Mouse (Mus musculus): ENCODE data around the gene Setd5. TPM values are rescaled to one million over a fixed set of nuclear protein-coding genes. Genes with fewer than 3 reads are reported as not detected.
A peak's percentile ranks its signal among the peaks of the same experiment; 100 is the strongest.

The Setd5 gene
- polyA plus RNA-seq, 1 experiment from 2014 or later, result 56.6 TPM

GRCm38 (mm10) chr6:113176613-113177012, 99.4 kb downstream of the Setd5 start:
- Histone ChIP-seq H3K27me3 (no peaks in the 10 kb centered on the region), H3K36me3 (peaks cover 32% of the 10 kb centered on the region), H3K4me3 (replicated peaks) (no peak overlapping the region), H3K9ac (replicated peaks) (no peak overlapping the region), H3K9me3 (no peaks in the 10 kb centered on the region), H3K27ac (no peak overlapping the region), H3K4me1 (replicated peaks) (peaks cover 24% of the 10 kb centered on the region), H3K4me2 (replicated peaks) (no peak overlapping the region)
- WGBS, result 88% methylated on average over 8 of the region's 8 CpGs
- no peak for ATAC-seq

GRCm38 (mm10) chr6:113178286-113179194, 101.4 kb downstream of the Setd5 start:
- H3K27ac ChIP-seq, result peak overlapping the region; percentile 85
- peak overlapping the region; percentile 50 for H3K4me2 ChIP-seq (replicated peaks)
- no peaks in the 10 kb centered on the region for H3K27me3 ChIP-seq
- ATAC-seq, result peak; percentile 96
- H3K4me3 ChIP-seq (replicated peaks), result peak overlapping the region; percentile 20
- peak overlapping the region; percentile 33 for H3K9ac ChIP-seq (replicated peaks)
- peaks cover 30% of the 10 kb centered on the region for H3K36me3 ChIP-seq
- 16% methylated on average over 14 of the region's 14 CpGs for WGBS
- H3K9me3 ChIP-seq, result no peaks in the 10 kb centered on the region
- peaks cover 24% of the 10 kb centered on the region for H3K4me1 ChIP-seq (replicated peaks)

- H3K27ac ChIP-seq, result peak overlapping the region; percentile 85
- H3K36me3 ChIP-seq, result peaks cover 24% of the 10 kb centered on the region
- H3K9ac ChIP-seq (replicated peaks), result no peak overlapping the region
- H3K4me3 ChIP-seq (replicated peaks), result no peak overlapping the region
- H3K9me3 ChIP-seq, result no peaks in the 10 kb centered on the region
- H3K27me3 ChIP-seq, result no peaks in the 10 kb centered on the region
- H3K4me1 ChIP-seq (replicated peaks), result peaks cover 24% of the 10 kb centered on the region
- peak; percentile 65 for ATAC-seq
- WGBS, result 34% methylated on average over 4 of the region's 4 CpGs
- H3K4me2 ChIP-seq (replicated peaks), result peak overlapping the region; percentile 50
These were observed 102.1 kb downstream of the Setd5 start for GRCm38 (mm10) chr6:113179195-113179733.

GRCm38 (mm10) chr6:113184163-113184562, 107.0 kb downstream of the Setd5 start:
- Histone ChIP-seq H3K9me3 (no peaks in the 10 kb centered on the region), H3K4me1 (replicated peaks) (peaks cover 11% of the 10 kb centered on the region), H3K27ac (no peak overlapping the region), H3K27me3 (no peaks in the 10 kb centered on the region), H3K4me2 (replicated peaks) (no peak overlapping the region), H3K9ac (replicated peaks) (peak overlapping the region; percentile 26), H3K4me3 (replicated peaks) (no peak overlapping the region), H3K36me3 (peaks cover 28% of the 10 kb centered on the region)
- WGBS, result 79% methylated on average over 9 of the region's 9 CpGs
- no peak for ATAC-seq

- no peak overlapping the region for H3K4me3 ChIP-seq (replicated peaks)
- peaks cover 30% of the 10 kb centered on the region for H3K36me3 ChIP-seq
- no peak overlapping the region for H3K27ac ChIP-seq
- WGBS, result 86% methylated on average over 21 of the region's 21 CpGs
- peaks cover 3% of the 10 kb centered on the region for H3K4me1 ChIP-seq (replicated peaks)
- no peaks in the 10 kb centered on the region for H3K27me3 ChIP-seq
- no peak for ATAC-seq
- H3K4me2 ChIP-seq (replicated peaks), result no peak overlapping the region
- H3K9ac ChIP-seq (replicated peaks), result no peak overlapping the region
- no peaks in the 10 kb centered on the region for H3K9me3 ChIP-seq
These were observed 107.8 kb downstream of the Setd5 start for GRCm38 (mm10) chr6:113184866-113185525.

- no peaks in the 10 kb centered on the region for H3K9me3 ChIP-seq
- H3K27ac ChIP-seq, result peak overlapping the region; percentile 46
- 2% methylated on average over 46 of the region's 46 CpGs for WGBS
- H3K9ac ChIP-seq (replicated peaks), result peak overlapping the region; percentile 83
- H3K27me3 ChIP-seq, result peaks cover 5% of the 10 kb centered on the region; the same call in 1 of the 2 replicates
- H3K4me1 ChIP-seq (replicated peaks), result peaks cover 38% of the 10 kb centered on the region
- H3K4me3 ChIP-seq (replicated peaks), result peak overlapping the region; percentile 69
- ATAC-seq, result peak; percentile 63
- peaks cover 10% of the 10 kb centered on the region for H3K36me3 ChIP-seq
- peak overlapping the region; percentile 88 for H3K4me2 ChIP-seq (replicated peaks)
These were observed 116.7 kb downstream of the Setd5 start for GRCm38 (mm10) chr6:113193765-113194460.

GRCm38 (mm10) chr6:113194517-113194840, 117.3 kb downstream of the Setd5 start:
- Histone ChIP-seq H3K4me3 (replicated peaks) (peak overlapping the region; percentile 69), H3K4me1 (replicated peaks) (peaks cover 38% of the 10 kb centered on the region), H3K4me2 (replicated peaks) (peak overlapping the region; percentile 88), H3K27me3 (peaks cover 5% of the 10 kb centered on the region; the same call in 1 of the 2 replicates), H3K36me3 (peaks cover 5% of the 10 kb centered on the region; the same call in 1 of the 2 replicates), H3K9ac (replicated peaks) (peak overlapping the region; percentile 83), H3K9me3 (no peaks in the 10 kb centered on the region), H3K27ac (peak overlapping the region; percentile 82)
- WGBS, result 3% methylated on average over 5 of the region's 5 CpGs
- peak; percentile 57; the same call in 1 of the 2 replicates for ATAC-seq

- H3K36me3 ChIP-seq, result peaks cover 5% of the 10 kb centered on the region; the same call in 1 of the 2 replicates
- WGBS, result 1% methylated on average over 54 of the region's 66 CpGs
- H3K27ac ChIP-seq, result peak within 1 kb of the TSS; percentile 82
- peak within 1 kb of the TSS; percentile 69 for H3K4me3 ChIP-seq (replicated peaks)
- H3K27me3 ChIP-seq, result peaks cover 5% of the 10 kb centered on the region; the same call in 1 of the 2 replicates
- ATAC-seq, result peak; percentile 93
- H3K4me2 ChIP-seq (replicated peaks), result peak within 1 kb of the TSS; percentile 88
- H3K4me1 ChIP-seq (replicated peaks), result peaks cover 38% of the 10 kb centered on the region
- H3K9me3 ChIP-seq, result no peaks in the 10 kb centered on the region
- peak within 1 kb of the TSS; percentile 83 for H3K9ac ChIP-seq (replicated peaks)
These were observed 117.9 kb downstream of the Setd5 start, which contains the start of gene Lhfpl4 for GRCm38 (mm10) chr6:113194841-113195595. Gene Lhfpl4, minus strand, starts transcription at chr6:113195384.

- peak overlapping the region; percentile 88 for H3K4me2 ChIP-seq (replicated peaks)
- ATAC-seq, result peak; percentile 16
- peaks cover 38% of the 10 kb centered on the region for H3K4me1 ChIP-seq (replicated peaks)
- peak overlapping the region; percentile 83 for H3K9ac ChIP-seq (replicated peaks)
- H3K27me3 ChIP-seq, result peaks cover 5% of the 10 kb centered on the region; the same call in 1 of the 2 replicates
- H3K36me3 ChIP-seq, result peaks cover 5% of the 10 kb centered on the region; the same call in 1 of the 2 replicates
- H3K4me3 ChIP-seq (replicated peaks), result peak overlapping the region; percentile 69
- peak overlapping the region; percentile 82 for H3K27ac ChIP-seq
- no peaks in the 10 kb centered on the region for H3K9me3 ChIP-seq
- WGBS, result 6% methylated on average over 9 of the region's 9 CpGs
These were observed 118.4 kb downstream of the Setd5 start for GRCm38 (mm10) chr6:113195596-113195992.

Measured in midbrain, embryonic 13.5 days (tissue).